Mouse (Mus musculus) splenic B cell, adult 2 months (primary cell): ENCODE results near the gene Mageh1.
"Not testable (repeated sequence)": the region's sequence is repeated elsewhere in the genome, so short reads cannot be mapped to it uniquely, and the experiment has no call there.

Source experiments
- DNase-seq: peaks from one replicate; pipeline ENCODE4 v3.0.0-alpha.2; 2011; ENCODE audit warnings: low read depth, low spot score
- H3K27me3 ChIP-seq: 2 replicates; pipeline ENCODE4 v1.6.1; 2012; ENCODE audit warnings: mild to moderate bottlenecking, low read length, moderate library complexity, mixed read lengths; ENCODE audit not compliant: control insufficient read depth, poor library complexity, insufficient read depth, severe bottlenecking
- H3K36me3 ChIP-seq: 2 replicates; pipeline ENCODE4 v1.6.1; 2012; ENCODE audit warnings: mild to moderate bottlenecking, low read length, moderate library complexity, mixed read lengths; ENCODE audit not compliant: control insufficient read depth, poor library complexity, insufficient read depth, severe bottlenecking

Mageh1 gene

DNA sequence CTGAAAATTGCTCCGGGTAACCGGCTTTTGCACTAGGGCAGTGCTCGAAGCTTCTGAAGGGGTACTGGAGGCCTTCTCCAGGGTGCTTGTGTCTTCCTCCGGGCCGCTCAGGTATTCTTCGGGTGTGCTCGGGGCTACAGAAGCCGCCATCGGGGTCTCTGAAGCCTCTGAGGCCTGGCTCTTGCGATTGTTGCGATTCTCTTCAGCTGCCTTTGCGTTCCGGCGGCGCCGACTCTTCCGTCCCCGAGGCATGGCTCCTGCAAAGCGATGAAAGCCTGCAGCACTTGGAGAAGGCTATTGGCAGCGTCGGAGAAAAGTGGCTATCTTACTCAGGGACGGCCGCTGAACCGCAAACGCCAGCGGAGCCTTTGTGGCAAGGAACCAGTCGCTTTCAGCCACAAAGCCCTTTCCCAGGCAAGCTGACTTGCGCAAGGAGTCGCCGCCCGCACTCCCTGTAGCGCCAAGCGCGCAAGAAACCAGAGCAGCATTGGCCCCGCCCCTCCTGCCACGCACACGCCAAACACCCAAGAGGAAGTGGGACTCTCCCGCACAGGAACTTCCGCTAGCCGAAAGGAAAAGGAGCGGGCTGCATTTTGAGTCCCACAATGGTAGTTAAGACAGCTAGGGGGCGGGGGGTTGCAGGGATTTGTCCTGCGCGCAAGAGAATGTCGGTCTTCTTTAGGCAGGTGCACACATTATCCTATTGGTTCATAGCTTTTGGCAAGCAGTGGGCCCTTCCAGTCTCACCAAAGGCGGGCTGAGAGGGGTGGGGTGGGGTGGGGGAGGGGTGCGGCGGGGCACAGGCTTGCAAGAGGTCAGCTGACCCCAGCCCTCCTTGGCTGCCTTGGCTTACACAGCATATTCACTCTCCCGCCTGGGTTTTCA is at the start of gene Mageh1:
TSS of gene Mageh1 (minus strand) at position 489 of the 885 bp plus-strand sequence.
- DNase-seq = peak; percentile 36
- H3K27me3 ChIP-seq = no peaks in the 10 kb centered on the region
- H3K36me3 ChIP-seq = no peaks in the 10 kb centered on the region

DNA sequence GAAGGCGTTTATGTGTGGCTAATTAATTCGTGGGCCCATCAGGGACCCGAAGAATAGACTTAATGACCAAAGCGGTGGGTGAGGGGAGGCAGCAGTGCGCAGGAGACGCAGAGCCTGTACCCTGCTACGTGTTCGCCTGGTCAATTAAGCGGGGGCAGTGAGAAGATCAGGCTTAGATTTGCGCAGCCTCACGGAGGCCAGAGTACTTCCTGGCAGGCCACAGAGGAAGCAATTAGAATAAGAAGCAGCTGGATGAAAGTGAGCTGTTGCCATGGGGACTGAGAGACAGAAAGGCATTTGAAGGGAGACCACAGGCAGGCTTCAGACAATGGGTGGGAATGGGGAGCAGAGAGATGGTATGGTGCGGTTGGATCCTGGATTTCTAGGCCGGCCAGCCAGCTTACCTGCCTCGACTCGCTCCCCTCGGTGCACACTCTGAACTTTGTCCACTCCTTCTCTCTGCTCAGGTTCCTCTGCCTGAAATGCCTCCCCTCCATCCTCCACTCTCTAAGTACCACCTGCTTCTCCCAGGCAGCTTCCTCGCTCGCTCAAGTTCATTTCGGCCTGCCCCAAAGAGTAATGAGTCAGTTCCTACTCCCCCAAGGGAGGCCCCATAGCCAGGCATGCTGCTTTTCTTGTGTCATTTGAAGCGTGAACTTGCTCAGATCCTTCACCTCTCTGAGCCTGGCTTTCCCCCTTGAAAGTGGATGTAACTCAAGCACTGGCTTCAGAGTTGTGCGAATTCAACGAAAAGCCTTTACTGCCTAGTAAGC is 783 bp upstream of the Mageh1 start:
- DNase-seq, H3K36me3 ChIP-seq, H3K27me3 ChIP-seq: not testable (repeated sequence)

DNA sequence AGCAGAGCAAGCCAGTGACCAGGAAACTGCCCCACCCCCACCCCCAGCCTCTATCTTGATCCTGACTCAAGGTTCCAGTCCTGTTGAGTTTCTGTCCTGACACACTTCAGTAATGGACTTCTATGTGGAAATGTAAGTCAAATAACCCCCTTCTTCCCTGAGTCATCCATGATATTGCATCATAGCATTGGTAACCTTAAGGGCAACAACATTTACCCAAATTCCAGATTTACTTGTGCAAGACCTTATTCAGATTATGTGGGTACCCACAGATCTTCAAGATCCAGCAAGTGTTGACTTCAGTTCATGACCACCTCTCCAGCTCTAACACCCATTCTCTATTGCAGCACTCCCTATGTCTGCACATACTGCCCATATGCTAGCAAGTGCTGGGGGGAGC is 5.8 kb downstream of the Mageh1 start:
- DNase-seq, H3K27me3 ChIP-seq, H3K36me3 ChIP-seq: not testable (repeated sequence)

DNA sequence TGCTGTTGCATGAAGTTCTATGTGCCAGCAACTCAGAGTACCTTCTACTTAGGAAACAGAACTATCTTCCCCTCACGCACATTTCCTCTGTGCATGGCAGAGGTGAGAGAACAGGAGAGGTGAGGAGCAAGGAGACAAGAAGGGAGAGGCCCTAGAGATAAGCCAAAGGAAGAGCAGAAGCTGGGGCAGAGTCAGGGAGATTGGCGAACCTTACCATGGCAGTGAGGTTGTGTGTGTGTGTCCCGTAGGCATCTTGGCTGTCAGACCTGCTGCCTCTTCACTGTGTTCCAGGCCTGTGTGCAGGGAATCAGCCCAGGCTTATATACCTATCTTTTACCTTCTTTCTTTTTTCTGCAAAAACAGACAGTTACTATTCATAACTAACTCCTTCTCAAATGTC is 11.7 kb downstream of the Mageh1 start:
- not testable (repeated sequence) for H3K36me3 ChIP-seq, H3K27me3 ChIP-seq, DNase-seq

DNA sequence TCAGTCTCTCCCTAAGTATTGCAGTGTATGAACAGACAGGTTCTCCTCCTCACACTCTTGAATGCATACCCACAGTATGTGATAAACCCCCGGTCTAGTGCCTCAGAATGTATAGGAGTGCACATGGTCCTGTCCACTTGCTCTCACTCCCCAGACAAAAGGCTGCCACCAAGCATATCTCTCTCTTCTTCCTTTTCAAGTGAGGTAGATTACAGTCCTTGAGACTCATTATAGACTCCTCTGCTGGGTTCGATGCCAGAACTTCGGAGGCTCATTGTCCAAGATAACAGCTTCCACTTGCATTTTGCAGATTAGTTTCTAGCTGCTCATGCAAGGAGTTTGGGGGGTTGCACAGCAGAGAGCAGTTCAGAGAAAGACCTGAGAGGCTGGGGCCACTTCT is 12.1 kb downstream of the Mageh1 start:
- H3K36me3 ChIP-seq, H3K27me3 ChIP-seq, DNase-seq: not testable (repeated sequence)

DNA sequence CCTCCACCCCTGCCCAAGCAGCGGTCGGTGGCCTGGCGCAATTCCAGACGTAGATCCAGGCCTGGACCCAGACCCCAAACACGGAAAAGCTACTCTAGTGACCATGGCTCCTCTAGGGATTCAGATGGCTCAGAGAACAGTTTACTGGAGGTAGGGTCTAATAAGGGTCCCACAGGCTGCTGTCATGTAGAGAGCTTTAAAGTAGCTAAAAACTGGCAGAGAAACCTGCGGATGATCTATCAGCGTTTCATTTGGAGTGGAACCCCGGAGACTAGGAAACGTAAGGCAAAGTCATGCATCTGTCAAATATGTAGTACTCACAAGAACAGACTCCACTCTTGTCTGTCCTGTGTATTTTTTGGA is 29.7 kb downstream of the Mageh1 start:
- no peaks in the 10 kb centered on the region for H3K27me3 ChIP-seq
- no peak for DNase-seq
- H3K36me3 ChIP-seq = no peaks in the 10 kb centered on the region

DNA sequence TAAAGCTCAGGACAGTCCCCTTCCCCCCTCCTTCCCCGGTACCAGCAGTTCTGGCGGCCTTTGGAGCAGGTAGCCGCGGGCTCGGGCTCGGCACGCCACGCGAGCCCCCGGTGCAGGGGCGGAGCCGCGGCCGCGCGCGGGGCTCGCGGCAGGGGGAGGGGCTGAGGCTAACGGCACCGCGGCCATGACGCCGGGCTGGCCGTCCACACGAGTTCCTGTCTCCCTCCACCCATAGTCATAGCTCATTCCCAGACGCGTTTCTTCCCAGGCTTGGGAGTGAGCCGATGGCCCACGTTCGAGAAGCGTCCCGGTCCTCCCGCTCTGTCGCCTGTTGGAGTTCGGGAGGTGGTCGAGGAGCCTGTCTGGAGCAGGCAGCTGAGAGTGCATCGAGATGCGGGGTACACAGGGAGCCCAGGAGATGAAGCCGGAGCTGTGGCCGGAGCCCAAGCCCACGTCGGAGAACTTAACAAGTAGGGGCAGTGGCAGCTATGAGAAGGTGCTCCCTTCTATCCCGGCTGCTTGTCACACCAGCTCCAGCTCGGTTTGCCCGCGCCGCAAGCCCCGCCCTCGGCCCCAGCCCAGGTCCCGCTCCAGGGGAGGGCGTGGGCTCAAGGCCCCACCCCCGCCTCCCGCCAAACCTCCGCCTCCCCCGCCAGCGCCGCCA is 30.2 kb downstream of the Mageh1 start:
- peak; percentile 25 for DNase-seq
- Histone ChIP-seq H3K27me3 (no peaks in the 10 kb centered on the region), H3K36me3 (no peaks in the 10 kb centered on the region)

DNA sequence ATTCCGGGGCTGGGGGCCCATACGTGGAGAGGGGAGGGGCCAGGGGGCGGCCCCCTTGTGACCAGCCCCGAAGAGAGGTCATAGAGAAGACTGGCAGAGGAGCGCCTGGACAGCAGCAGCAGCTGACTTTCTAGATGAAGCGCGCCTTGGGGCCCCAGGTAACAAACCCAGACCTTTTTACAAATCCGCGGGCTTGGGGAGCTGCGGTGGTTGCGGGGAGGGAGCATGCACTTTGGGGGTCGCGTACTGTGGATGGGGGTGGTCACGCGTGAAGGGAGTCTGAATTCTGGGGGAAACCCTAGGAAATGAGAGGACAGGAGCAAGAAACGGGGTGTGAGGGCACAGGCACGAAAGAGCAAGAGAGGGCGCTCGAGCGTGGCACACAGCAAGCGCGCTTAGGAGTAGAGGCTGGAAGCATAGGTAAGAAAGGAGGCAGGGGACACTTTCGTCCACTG is 31.0 kb downstream of the Mageh1 start, which contains the start of gene Usp51:
TSS of gene Usp51 (plus strand) at position 83 of the 455 bp plus-strand sequence.
- no peaks in the 10 kb centered on the region for H3K27me3 ChIP-seq
- peak; percentile 4 for DNase-seq
- no peaks in the 10 kb centered on the region for H3K36me3 ChIP-seq

DNA sequence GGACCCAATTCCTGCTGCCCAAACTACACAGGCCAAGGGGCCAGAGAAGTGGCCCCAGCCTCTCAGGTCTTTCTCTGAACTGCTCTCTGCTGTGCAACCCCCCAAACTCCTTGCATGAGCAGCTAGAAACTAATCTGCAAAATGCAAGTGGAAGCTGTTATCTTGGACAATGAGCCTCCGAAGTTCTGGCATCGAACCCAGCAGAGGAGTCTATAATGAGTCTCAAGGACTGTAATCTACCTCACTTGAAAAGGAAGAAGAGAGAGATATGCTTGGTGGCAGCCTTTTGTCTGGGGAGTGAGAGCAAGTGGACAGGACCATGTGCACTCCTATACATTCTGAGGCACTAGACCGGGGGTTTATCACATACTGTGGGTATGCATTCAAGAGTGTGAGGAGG is 41.3 kb downstream of the Mageh1 start:
- not testable (repeated sequence) for H3K36me3 ChIP-seq, H3K27me3 ChIP-seq, DNase-seq

DNA sequence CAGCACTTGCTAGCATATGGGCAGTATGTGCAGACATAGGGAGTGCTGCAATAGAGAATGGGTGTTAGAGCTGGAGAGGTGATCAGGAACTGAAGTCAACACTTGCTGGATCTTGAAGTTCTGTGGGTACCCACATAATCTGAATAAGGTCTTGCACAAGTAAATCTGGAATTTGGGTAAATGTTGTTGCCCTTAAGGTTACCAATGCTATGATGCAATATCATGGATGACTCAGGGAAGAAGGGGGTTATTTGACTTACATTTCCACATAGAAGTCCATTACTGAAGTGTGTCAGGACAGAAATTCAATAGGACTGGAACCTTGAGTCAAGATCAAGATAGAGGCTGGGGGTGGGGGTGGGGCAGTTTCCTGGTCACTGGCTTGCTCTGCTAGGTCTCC is 47.5 kb downstream of the Mageh1 start:
- not testable (repeated sequence) for H3K36me3 ChIP-seq, DNase-seq, H3K27me3 ChIP-seq
